17 mouse cellular contexts compared by ENCODE assay signal in the genomic region with DNA sequence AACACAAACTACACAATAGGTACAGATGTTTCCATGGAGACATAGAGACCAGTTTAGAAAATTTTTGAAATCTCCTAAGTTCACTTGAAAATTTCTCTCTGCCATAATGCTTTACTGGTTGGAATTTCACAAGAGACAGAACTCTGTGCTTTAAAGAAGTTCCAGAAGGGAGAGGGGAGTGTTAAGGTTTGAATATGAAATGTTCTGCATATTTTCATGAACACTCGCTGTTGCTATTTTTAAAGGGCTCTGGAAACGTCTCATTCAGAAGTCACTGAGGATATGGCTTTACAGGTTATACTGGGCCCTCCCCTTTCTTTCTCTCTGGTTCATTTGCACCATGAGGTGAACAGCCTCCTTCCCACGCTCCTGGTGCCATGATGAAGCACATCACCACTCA.
"Had no signal": no experiment of that assay in that cellular context is flagged by ENCODE, and none has a peak within 500 bp of the region (broad histone marks: within the 10 kb centered on the region; RNA-seq: fewer than 3 reads in every experiment).

No protein-coding gene starts in this region.

- DNase-seq: gastrocnemius, postnatal 14 days; gastrocnemius, postnatal 36 days; heart, adult 11 months; heart, adult 2 months; heart, postnatal 14 days; heart, postnatal 36 days; kidney, adult 11 months; kidney, adult 2 months; kidney, adult 9 months; kidney, postnatal 14 days; kidney, postnatal 36 days; layer of hippocampus, adult 9-11 months; layer of hippocampus, postnatal 36 days; liver; liver, embryonic 13.5 days had no signal

- ATAC-seq: hindbrain, postnatal 0 days; intestine, embryonic 16.5 days had no signal
